Mouse (Mus musculus) stomach, postnatal 0 days (tissue): ENCODE measurements around the gene Slf2.

Source experiments
- CTCF ChIP-seq: IDR thresholded peaks from 2 replicates; pipeline ENCODE4 v1.5.1; 2016; ENCODE audit warnings: antibody characterized with exemption, low read depth, mild to moderate bottlenecking, moderate library complexity
- EP300 ChIP-seq: optimal IDR thresholded peaks from 2 replicates; pipeline ENCODE3; 2016; ENCODE audit warnings: antibody characterized with exemption

DNA sequence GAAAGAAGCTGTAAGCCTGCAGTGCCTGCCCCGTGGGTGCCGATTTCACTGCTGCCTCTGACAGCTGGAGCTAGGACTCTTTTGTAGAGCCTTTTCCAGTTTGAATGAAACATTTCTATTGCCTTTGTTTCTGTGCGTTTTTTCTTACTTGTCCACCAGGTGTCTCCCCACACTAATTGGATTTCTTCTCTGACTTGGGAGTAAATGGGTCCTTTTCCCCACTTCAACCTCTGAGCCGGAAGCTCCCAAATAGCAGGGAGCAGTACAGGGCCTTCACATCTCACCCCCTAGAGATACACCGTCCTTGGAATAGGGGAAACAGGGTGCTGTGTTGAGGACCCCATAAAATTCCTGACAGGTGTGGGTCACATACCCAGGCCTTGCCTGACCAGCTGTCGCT, 81.7 kb downstream of the Slf2 start:
- peak; percentile 83 for TF ChIP-seq CTCF
- TF ChIP-seq EP300 = no peak
